Mouse (Mus musculus) hindbrain, embryonic 12.5 days (tissue): ENCODE measurements around the gene Col6a1. TPM values are rescaled to one million over a fixed set of nuclear protein-coding genes. Genes with fewer than 3 reads are reported as not detected.
A peak's percentile ranks its signal among the peaks of the same experiment; 100 is the strongest.

ENCODE experiments used
- ATAC-seq: fragments of 200-750 bp; cut with Nextera tagmentation; 2 replicates; pipeline ENCODE4 v1.8.0; 2017; ENCODE audit warnings: moderate TSS enrichment; ENCODE audit not compliant: low FRiP score
- H3K27ac ChIP-seq: fragments of 300-500 bp; sonication (generic); 2 replicates; pipeline ENCODE4 v1.5.1; 2016; ENCODE audit warnings: mild to moderate bottlenecking
- H3K27me3 ChIP-seq: fragments of 300-500 bp; sonication (generic); 2 replicates; pipeline ENCODE4 v1.6.1; 2016; ENCODE audit warnings: mild to moderate bottlenecking
- H3K36me3 ChIP-seq: fragments of 300-500 bp; sonication (generic); 2 replicates; pipeline ENCODE4 v1.6.1; 2016; ENCODE audit warnings: mild to moderate bottlenecking
- H3K4me1 ChIP-seq: fragments of 300-500 bp; sonication (generic); 2 replicates; pipeline ENCODE4 v1.6.1; 2016
- H3K4me2 ChIP-seq: fragments of 300-500 bp; sonication (generic); replicated peaks from 2 replicates; pipeline ENCODE4 v1.6.1; 2016; ENCODE audit warnings: mild to moderate bottlenecking
- H3K4me3 ChIP-seq: fragments of 300-500 bp; sonication (generic); 2 replicates; pipeline ENCODE4 v1.5.1; 2016; ENCODE audit warnings: mild to moderate bottlenecking
- H3K9ac ChIP-seq: fragments of 300-500 bp; sonication (generic); 2 replicates; pipeline ENCODE4 v1.6.1; 2016; ENCODE audit warnings: mild to moderate bottlenecking, moderate library complexity
- H3K9me3 ChIP-seq: fragments of 300-500 bp; sonication (generic); replicated peaks from 2 replicates; pipeline ENCODE4 v1.6.1; 2016; ENCODE audit warnings: mild to moderate bottlenecking
- WGBS: fragments of 180-500 bp; shearing (Covaris S2); methylation state at CpG from one replicate; pipeline ENCODE4 v1.1.7; 2016; 5-methylcytosine and 5-hydroxymethylcytosine counted together
- polyA plus RNA-seq: library from polyadenylated mRNA; unstranded; fragments of >200 nt; fragmentation: Nextera tagmentation; extraction: Ambion mirVana; gene quantifications from 2 replicates; pipeline ENCODE4 v1.2.1, GENCODE M21; 2016

Col6a1 gene
- polyA plus RNA-seq, 1 experiment from 2014 or later = 43.6 TPM

GRCm38 (mm10) chr10:76733677-76734068 is 7.7 kb upstream of the Col6a1 start:
- 0 out of 2 replicates have a peak overlapping the region, but pooled peaks have one; percentile 13 for H3K9ac ChIP-seq
- H3K9me3 ChIP-seq = no peaks in the 10 kb centered on the region
- no peak overlapping the region for H3K4me3 ChIP-seq
- H3K4me1 ChIP-seq = peaks cover 28% of the 10 kb centered on the region
- 0 out of 2 replicates have a peak, but pooled peaks cover 5% of the 10 kb centered on the region for H3K27me3 ChIP-seq
- 35% methylated on average over 3 of the region's 3 CpGs for WGBS
- H3K4me2 ChIP-seq = peak overlapping the region; percentile 34
- no peak for ATAC-seq
- H3K36me3 ChIP-seq = no peaks in the 10 kb centered on the region
- H3K27ac ChIP-seq = peak overlapping the region; percentile 44

GRCm38 (mm10) chr10:76732881-76733676 is 7.1 kb upstream of the Col6a1 start:
- Histone ChIP-seq H3K27me3 (0 out of 2 replicates have a peak, but pooled peaks cover 5% of the 10 kb centered on the region), H3K4me3 (no peak overlapping the region), H3K9ac (0 out of 2 replicates have a peak overlapping the region, but pooled peaks have one; percentile 13), H3K9me3 (no peaks in the 10 kb centered on the region), H3K36me3 (no peaks in the 10 kb centered on the region), H3K4me1 (peaks cover 28% of the 10 kb centered on the region), H3K27ac (peak overlapping the region; percentile 58), H3K4me2 (peak overlapping the region; percentile 34)
- WGBS = 12% methylated on average over 17 of the region's 17 CpGs
- peak; percentile 61 for ATAC-seq

- Histone ChIP-seq H3K9me3 (no peaks in the 10 kb centered on the region), H3K4me3 (no peak overlapping the region), H3K36me3 (no peaks in the 10 kb centered on the region), H3K4me2 (no peak overlapping the region), H3K4me1 (peaks cover 28% of the 10 kb centered on the region), H3K27me3 (0 out of 2 replicates have a peak, but pooled peaks cover 5% of the 10 kb centered on the region), H3K9ac (no peak overlapping the region), H3K27ac (peak overlapping the region; percentile 58)
- ATAC-seq = no peak
- WGBS = 69% methylated on average over 6 of the region's 6 CpGs
These were observed 6.4 kb upstream of the Col6a1 start for GRCm38 (mm10) chr10:76732391-76732790.

- WGBS = 65% methylated on average over 20 of the region's 20 CpGs
- no peaks in the 10 kb centered on the region for H3K9me3 ChIP-seq
- 0 out of 2 replicates have a peak overlapping the region, but pooled peaks have one; percentile 58 for H3K27ac ChIP-seq
- H3K4me2 ChIP-seq = no peak overlapping the region
- no peak overlapping the region for H3K4me3 ChIP-seq
- H3K36me3 ChIP-seq = no peaks in the 10 kb centered on the region
- H3K9ac ChIP-seq = no peak overlapping the region
- 0 out of 2 replicates have a peak, but pooled peaks cover 5% of the 10 kb centered on the region for H3K27me3 ChIP-seq
- H3K4me1 ChIP-seq = peaks cover 28% of the 10 kb centered on the region
- no peak for ATAC-seq
These were observed 5.8 kb upstream of the Col6a1 start for GRCm38 (mm10) chr10:76731621-76732239.

- peaks cover 28% of the 10 kb centered on the region for H3K4me1 ChIP-seq
- 0 out of 2 replicates have a peak, but pooled peaks cover 5% of the 10 kb centered on the region for H3K27me3 ChIP-seq
- no peaks in the 10 kb centered on the region for H3K36me3 ChIP-seq
- no peak overlapping the region for H3K9ac ChIP-seq
- WGBS = 80% methylated on average over 19 of the region's 19 CpGs
- ATAC-seq = no peak
- H3K27ac ChIP-seq = no peak overlapping the region
- H3K9me3 ChIP-seq = no peaks in the 10 kb centered on the region
- H3K4me2 ChIP-seq = no peak overlapping the region
- no peak overlapping the region for H3K4me3 ChIP-seq
These were observed 4.0 kb upstream of the Col6a1 start for GRCm38 (mm10) chr10:76729631-76730620.

- Histone ChIP-seq H3K9me3 (no peaks in the 10 kb centered on the region), H3K36me3 (no peaks in the 10 kb centered on the region), H3K27ac (no peak overlapping the region), H3K27me3 (0 out of 2 replicates have a peak, but pooled peaks cover 5% of the 10 kb centered on the region), H3K4me3 (no peak overlapping the region), H3K9ac (no peak overlapping the region), H3K4me2 (no peak overlapping the region), H3K4me1 (peaks cover 22% of the 10 kb centered on the region)
- 12% methylated on average over 11 of the region's 11 CpGs for WGBS
- no peak for ATAC-seq
These were observed 2.4 kb upstream of the Col6a1 start for GRCm38 (mm10) chr10:76728369-76728768.

GRCm38 (mm10) chr10:76727301-76727700 is 1.3 kb upstream of the Col6a1 start:
- 90% methylated on average over 7 of the region's 7 CpGs for WGBS
- Histone ChIP-seq H3K27me3 (0 out of 2 replicates have a peak, but pooled peaks cover 5% of the 10 kb centered on the region), H3K27ac (no peak overlapping the region), H3K9me3 (no peaks in the 10 kb centered on the region), H3K9ac (no peak overlapping the region), H3K4me2 (no peak overlapping the region), H3K4me1 (peaks cover 12% of the 10 kb centered on the region), H3K4me3 (no peak overlapping the region), H3K36me3 (no peaks in the 10 kb centered on the region)
- no peak for ATAC-seq

- H3K4me1 ChIP-seq = peaks cover 8% of the 10 kb centered on the region; the same call in 1 of the 2 replicates
- WGBS = 94% methylated on average over 4 of the region's 4 CpGs
These were observed 898 bp upstream of the Col6a1 start for GRCm38 (mm10) chr10:76726866-76727265.

GRCm38 (mm10) chr10:76725097-76725496 is 871 bp downstream of the Col6a1 start:
- Histone ChIP-seq H3K9ac (no peak overlapping the region), H3K4me3 (peak overlapping the region; percentile 5; the same call in 1 of the 2 replicates), H3K9me3 (no peaks in the 10 kb centered on the region), H3K4me1 (0 out of 2 replicates have a peak, but pooled peaks cover under 1% of the 10 kb centered on the region), H3K27ac (no peak overlapping the region), H3K36me3 (no peaks in the 10 kb centered on the region), H3K27me3 (0 out of 2 replicates have a peak, but pooled peaks cover 5% of the 10 kb centered on the region), H3K4me2 (peak overlapping the region; percentile 34)
- ATAC-seq = no peak
- WGBS = 90% methylated on average over 2 of the region's 2 CpGs

More at GRCm38 (mm10) chr10:76726866-76727265, 898 bp upstream of the Col6a1 start:
- ATAC-seq = no peak
- no peak overlapping the region for H3K4me3 ChIP-seq
- H3K27me3 ChIP-seq = 0 out of 2 replicates have a peak, but pooled peaks cover 5% of the 10 kb centered on the region
- no peak overlapping the region for H3K9ac ChIP-seq
- H3K27ac ChIP-seq = no peak overlapping the region
- H3K36me3 ChIP-seq = no peaks in the 10 kb centered on the region
- H3K9me3 ChIP-seq = no peaks in the 10 kb centered on the region
- H3K4me2 ChIP-seq = no peak overlapping the region

GRCm38 (mm10) chr10:76724231-76724736 is 1.7 kb downstream of the Col6a1 start:
- no peak overlapping the region for H3K9ac ChIP-seq
- ATAC-seq = no peak
- no peaks in the 10 kb centered on the region for H3K9me3 ChIP-seq
- no peaks in the 10 kb centered on the region for H3K36me3 ChIP-seq
- no peak overlapping the region for H3K27ac ChIP-seq
- no peaks in the 10 kb centered on the region for H3K27me3 ChIP-seq
- H3K4me2 ChIP-seq = peak overlapping the region; percentile 34; the same call in 1 of the 2 replicates
- H3K4me1 ChIP-seq = no peaks in the 10 kb centered on the region
- 56% methylated on average over 5 of the region's 5 CpGs for WGBS
- H3K4me3 ChIP-seq = no peak overlapping the region

GRCm38 (mm10) chr10:76722751-76723450 is 3.1 kb downstream of the Col6a1 start:
- Histone ChIP-seq H3K9me3 (no peaks in the 10 kb centered on the region), H3K4me1 (no peaks in the 10 kb centered on the region), H3K27ac (no peak overlapping the region), H3K9ac (no peak overlapping the region), H3K27me3 (no peaks in the 10 kb centered on the region), H3K4me3 (no peak overlapping the region), H3K4me2 (no peak overlapping the region), H3K36me3 (no peaks in the 10 kb centered on the region)
- WGBS = 82% methylated on average over 18 of the region's 18 CpGs
- ATAC-seq = no peak
